Mouse (Mus musculus): Measurements from ENCODE around the gene Gemin6. TPM values are rescaled to one million over a fixed set of nuclear protein-coding genes. Genes with fewer than 3 reads are reported as not detected.
"Not testable (repeated sequence)": the region's sequence is repeated elsewhere in the genome, so short reads cannot be mapped to it uniquely, and the experiment has no call there.

The Gemin6 gene
- polyA plus RNA-seq, 1 experiment from 2014 or later = 45.1 TPM

DNA sequence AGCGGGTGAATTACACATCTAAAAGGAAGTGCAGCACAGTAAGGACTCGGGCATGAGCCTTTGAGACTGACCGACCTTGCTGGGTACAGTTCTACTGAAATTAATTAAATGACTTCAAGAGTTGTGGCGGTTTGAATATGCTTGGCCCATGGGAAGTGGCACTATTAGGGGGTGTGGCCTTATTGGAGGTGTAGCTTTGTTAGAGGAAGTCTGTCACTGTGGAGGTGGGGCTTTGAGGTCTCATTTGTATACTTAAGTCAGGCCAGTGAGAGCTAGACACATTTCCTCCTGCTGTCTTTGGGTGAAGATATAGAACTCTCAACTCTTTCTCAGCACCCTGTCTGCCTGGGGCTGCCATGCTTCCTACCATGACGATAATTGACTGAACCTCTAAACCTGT is 30.2 kb downstream of the Gemin6 start:
- no peak for ATAC-seq (ENCODE audit: low FRiP score, low TSS enrichment)
- Histone ChIP-seq H3K27ac (ENCODE audit: low read length) (no peak overlapping the region), H3K9me3 (ENCODE audit: low read length) (no peaks in the 10 kb centered on the region), H3K4me2 (replicated peaks; ENCODE audit: low read depth, low read length) (no peak overlapping the region), H3K27me3 (ENCODE audit: insufficient read depth, low read length) (no peaks in the 10 kb centered on the region), H3K4me3 (ENCODE audit: low read length) (no peak overlapping the region), H3K4me1 (ENCODE audit: insufficient read depth, low read length) (peaks cover 5% of the 10 kb centered on the region; the same call in 1 of the 2 replicates), H3K36me3 (ENCODE audit: insufficient read depth, low read length) (peaks cover 79% of the 10 kb centered on the region), H3K9ac (replicated peaks; ENCODE audit: low read length) (no peak overlapping the region)
- WGBS = 97% methylated on average over 5 of the region's 5 CpGs

DNA sequence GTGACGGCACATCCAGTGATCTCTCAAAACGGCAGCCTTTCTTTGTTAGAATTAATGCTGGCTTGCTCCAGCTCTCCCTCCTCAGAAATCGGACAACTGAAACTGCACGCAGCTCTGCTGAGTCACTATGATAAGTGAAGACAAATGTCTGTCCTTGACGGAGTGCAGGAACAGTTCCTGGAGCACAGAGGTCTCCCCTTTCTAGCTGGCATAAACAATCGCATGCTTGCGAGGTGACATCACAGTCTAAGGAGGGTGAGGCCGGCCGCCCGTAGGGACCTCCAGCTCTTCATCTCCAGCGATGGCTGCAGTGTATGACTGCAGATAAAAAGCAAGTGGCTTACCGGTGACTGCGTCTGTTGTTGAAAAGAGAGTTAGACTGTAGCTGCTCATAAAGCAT is 31.0 kb downstream of the Gemin6 start:
- no peak overlapping the region for H3K27ac ChIP-seq (ENCODE audit: low read length)
- H3K4me2 ChIP-seq (replicated peaks; ENCODE audit: low read depth, low read length) = no peak overlapping the region
- no peak overlapping the region for H3K9ac ChIP-seq (replicated peaks; ENCODE audit: low read length)
- H3K9me3 ChIP-seq (ENCODE audit: low read length) = no peaks in the 10 kb centered on the region
- WGBS = 59% methylated on average over 13 of the region's 13 CpGs
- no peaks in the 10 kb centered on the region for H3K27me3 ChIP-seq (ENCODE audit: insufficient read depth, low read length)
- peaks cover 5% of the 10 kb centered on the region; the same call in 1 of the 2 replicates for H3K4me1 ChIP-seq (ENCODE audit: insufficient read depth, low read length)
- no peak for ATAC-seq (ENCODE audit: low FRiP score, low TSS enrichment)
- H3K4me3 ChIP-seq (ENCODE audit: low read length) = no peak overlapping the region
- peaks cover 79% of the 10 kb centered on the region for H3K36me3 ChIP-seq (ENCODE audit: insufficient read depth, low read length)

DNA sequence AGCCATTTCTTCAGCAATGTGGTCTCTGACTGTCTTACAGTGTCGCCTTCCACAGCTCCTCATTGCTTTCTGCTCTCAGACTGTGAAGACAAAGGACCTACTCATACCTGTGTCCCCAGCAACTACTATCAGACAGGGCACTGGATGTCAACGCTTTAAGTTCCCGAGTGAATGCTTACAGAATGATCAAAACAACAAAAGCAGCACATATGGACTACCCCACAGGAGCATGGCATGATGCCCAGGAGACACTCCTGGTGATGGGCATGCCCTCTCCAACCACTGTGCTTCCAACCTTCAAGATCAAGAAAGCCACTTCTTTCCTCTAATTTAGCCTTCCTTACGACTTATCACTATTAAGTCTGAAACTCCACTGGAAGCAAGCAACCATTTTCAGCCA is 42.8 kb downstream of the Gemin6 start:
- Histone ChIP-seq H3K27ac (ENCODE audit: low read length) (no peak overlapping the region), H3K4me3 (ENCODE audit: low read length) (no peak overlapping the region), H3K4me2 (replicated peaks; ENCODE audit: low read depth, low read length) (no peak overlapping the region), H3K4me1 (ENCODE audit: insufficient read depth, low read length) (no peaks in the 10 kb centered on the region), H3K27me3 (ENCODE audit: insufficient read depth, low read length) (no peaks in the 10 kb centered on the region), H3K9ac (replicated peaks; ENCODE audit: low read length) (no peak overlapping the region), H3K36me3 (ENCODE audit: insufficient read depth, low read length) (peaks cover 68% of the 10 kb centered on the region), H3K9me3 (ENCODE audit: low read length) (no peaks in the 10 kb centered on the region)
- WGBS = 95% methylated on average over 4 of the region's 4 CpGs
- no peak for ATAC-seq (ENCODE audit: low FRiP score, low TSS enrichment)

DNA sequence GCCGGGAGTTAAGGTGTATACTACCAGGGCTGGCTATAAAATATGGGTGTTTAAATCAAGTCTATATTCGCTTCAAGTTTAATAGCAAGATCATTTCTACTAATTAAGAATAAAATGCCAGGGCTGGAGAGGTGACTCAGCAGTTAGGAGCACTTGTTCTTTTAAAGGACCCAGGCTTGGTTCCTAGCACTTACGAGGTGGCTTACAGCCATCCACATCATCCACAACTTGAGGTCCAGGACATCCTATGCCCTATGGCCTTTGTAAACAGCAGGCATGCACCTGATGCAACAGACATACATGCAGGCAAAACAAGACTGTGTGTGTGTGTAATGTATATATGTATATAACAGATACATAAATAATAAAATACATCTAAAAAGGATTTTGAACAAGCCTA is 43.9 kb downstream of the Gemin6 start:
- Histone ChIP-seq H3K9me3 (ENCODE audit: low read length) (no peaks in the 10 kb centered on the region), H3K4me1 (ENCODE audit: insufficient read depth, low read length) (no peaks in the 10 kb centered on the region), H3K4me3 (ENCODE audit: low read length) (no peak overlapping the region), H3K27me3 (ENCODE audit: insufficient read depth, low read length) (no peaks in the 10 kb centered on the region), H3K9ac (replicated peaks; ENCODE audit: low read length) (no peak overlapping the region), H3K36me3 (ENCODE audit: insufficient read depth, low read length) (peaks cover 67% of the 10 kb centered on the region), H3K4me2 (replicated peaks; ENCODE audit: low read depth, low read length) (no peak overlapping the region), H3K27ac (ENCODE audit: low read length) (no peak overlapping the region)
- ATAC-seq (ENCODE audit: low FRiP score, low TSS enrichment) = no peak
- WGBS = 94% methylated on average over 3 of the region's 3 CpGs

DNA sequence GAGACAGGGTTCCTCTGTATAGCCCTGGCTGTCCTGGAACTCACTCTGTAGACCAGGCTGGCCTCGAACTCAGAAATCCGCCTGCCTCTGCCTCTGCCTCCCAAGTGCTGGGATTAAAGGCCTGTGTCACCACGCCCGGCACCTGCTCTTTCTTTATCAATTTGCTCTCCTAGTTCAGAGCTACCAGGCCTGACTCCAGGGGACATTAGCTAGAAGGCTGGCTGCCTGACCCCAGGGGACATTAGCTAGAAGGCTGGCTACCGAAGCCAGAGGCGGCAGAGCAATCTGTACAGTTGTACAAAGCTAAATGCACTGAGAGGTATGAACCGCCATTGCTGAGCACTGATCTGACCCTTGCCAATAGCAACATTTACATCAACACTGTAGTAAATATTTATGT is 46.4 kb downstream of the Gemin6 start:
- H3K36me3 ChIP-seq (ENCODE audit: insufficient read depth, low read length) = peaks cover 60% of the 10 kb centered on the region
- not testable (repeated sequence) for H3K9ac ChIP-seq (replicated peaks; ENCODE audit: low read length); H3K27ac ChIP-seq (ENCODE audit: low read length); H3K27me3 ChIP-seq (ENCODE audit: insufficient read depth, low read length); H3K4me1 ChIP-seq (ENCODE audit: insufficient read depth, low read length); H3K9me3 ChIP-seq (ENCODE audit: low read length); H3K4me2 ChIP-seq (replicated peaks; ENCODE audit: low read depth, low read length); ATAC-seq (ENCODE audit: low FRiP score, low TSS enrichment); H3K4me3 ChIP-seq (ENCODE audit: low read length)
- 97% methylated on average over 7 of the region's 7 CpGs for whole genome bisulfite sequencing

Other genes starting within 250 kb of the Gemin6 start
- 56.9 and 59.2 TPM in 2 replicates for gene Hnrnpll, start 162.1 kb upstream of the Gemin6 start, polyA plus RNA-seq (2015; fragmentation: Nextera tagmentation; extraction: Ambion mirVana)
- gene Galm, start 97.0 kb upstream of the Gemin6 start, polyA plus RNA-seq (2015; fragmentation: Nextera tagmentation; extraction: Ambion mirVana) = 23.5 and 26.2 TPM in 2 replicates
- gene Srsf7, start 17.1 kb upstream of the Gemin6 start, polyA plus RNA-seq (2015; fragmentation: Nextera tagmentation; extraction: Ambion mirVana) = 618 and 645 TPM in 2 replicates
- gene Ttc39d, start 17.0 kb upstream of the Gemin6 start, polyA plus RNA-seq (2015; fragmentation: Nextera tagmentation; extraction: Ambion mirVana) = not detected in 2 replicates
- 38.9 and 39.7 TPM in 2 replicates for gene Morn2, start 65.8 kb downstream of the Gemin6 start, polyA plus RNA-seq (2015; fragmentation: Nextera tagmentation; extraction: Ambion mirVana)
- 15.4 and 15.9 TPM in 2 replicates for gene Dhx57, start 66.0 kb downstream of the Gemin6 start, polyA plus RNA-seq (2015; fragmentation: Nextera tagmentation; extraction: Ambion mirVana)
- gene Arhgef33, start 83.0 kb downstream of the Gemin6 start, polyA plus RNA-seq (2015; fragmentation: Nextera tagmentation; extraction: Ambion mirVana) = 0.55 and 0.92 TPM in 2 replicates
- gene Gm10190, start 149.1 kb downstream of the Gemin6 start, polyA plus RNA-seq (2015; fragmentation: Nextera tagmentation; extraction: Ambion mirVana) = 1.1 TPM in 2 replicates